Mouse (Mus musculus): ENCODE measurements around the gene Tns1. TPM values are rescaled to one million over a fixed set of nuclear protein-coding genes. Genes with fewer than 3 reads are reported as not detected.

The Tns1 gene
- polyA plus RNA-seq, 1 experiment from 2014 or later: 17.3 TPM

DNA sequence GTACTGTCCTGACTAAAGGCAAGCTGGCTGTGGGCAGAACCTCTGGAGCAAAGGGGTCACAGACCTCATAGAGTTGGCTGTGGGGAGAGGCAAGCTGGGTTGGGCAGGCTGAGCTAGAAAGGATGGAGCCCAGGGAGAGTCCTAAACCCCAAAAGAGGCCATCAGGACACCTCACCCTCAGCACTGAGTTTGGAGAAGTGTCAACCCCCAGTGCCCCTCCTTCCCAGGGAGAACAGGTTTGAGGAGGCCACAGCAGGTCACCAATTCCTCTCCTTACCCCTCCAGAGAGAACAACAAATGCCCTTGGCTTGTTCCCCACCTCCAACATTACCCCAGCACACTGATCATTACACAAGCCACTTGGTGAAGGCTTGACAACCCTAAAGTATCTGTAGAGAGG lies 90.0 kb downstream of the Tns1 start:
- Histone ChIP-seq H3K27ac (ENCODE audit: low read depth, low read length) (no peak overlapping the region), H3K27me3 (ENCODE audit: control insufficient read depth, insufficient read depth, low read length) (peaks cover 10% of the 10 kb centered on the region), H3K4me3 (ENCODE audit: low read depth, low read length) (no peak overlapping the region), H3K9me3 (ENCODE audit: control insufficient read depth, low read length) (no peaks in the 10 kb centered on the region), H3K4me1 (replicated peaks; ENCODE audit: control insufficient read depth, insufficient read depth, low read length) (peaks cover 11% of the 10 kb centered on the region), H3K4me2 (replicated peaks; ENCODE audit: low read depth, low read length) (no peak overlapping the region), H3K9ac (ENCODE audit: low read depth, low read length) (no peak overlapping the region), H3K36me3 (ENCODE audit: control insufficient read depth, insufficient read depth, low read length) (no peaks in the 10 kb centered on the region)
- no peak for DNase-seq (ENCODE audit: low spot score)
- ATAC-seq (ENCODE audit: low FRiP score): no peak

DNA sequence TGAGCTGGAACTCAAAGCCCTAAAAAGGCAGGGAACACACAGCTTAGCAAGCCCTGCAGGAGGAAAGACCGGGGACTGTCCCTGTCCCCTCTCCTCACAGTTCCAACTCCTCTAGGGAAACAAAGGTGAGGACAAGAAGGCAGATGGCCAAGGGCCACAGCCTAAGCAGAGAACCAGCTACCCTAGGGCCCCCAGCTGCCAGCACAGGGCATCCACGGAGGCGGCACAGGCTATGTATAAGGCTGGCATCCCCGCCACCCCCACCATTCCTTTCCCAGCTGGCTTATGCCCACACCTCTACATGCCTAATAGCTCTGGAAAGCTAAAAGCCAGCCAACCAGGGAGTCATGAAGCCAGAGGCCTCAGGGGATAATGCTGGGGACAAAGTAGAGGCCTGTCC lies 90.8 kb downstream of the Tns1 start:
- 96% methylated on average over 4 of the region's 4 CpGs for WGBS
- no peak for ATAC-seq (ENCODE audit: low FRiP score)

DNA sequence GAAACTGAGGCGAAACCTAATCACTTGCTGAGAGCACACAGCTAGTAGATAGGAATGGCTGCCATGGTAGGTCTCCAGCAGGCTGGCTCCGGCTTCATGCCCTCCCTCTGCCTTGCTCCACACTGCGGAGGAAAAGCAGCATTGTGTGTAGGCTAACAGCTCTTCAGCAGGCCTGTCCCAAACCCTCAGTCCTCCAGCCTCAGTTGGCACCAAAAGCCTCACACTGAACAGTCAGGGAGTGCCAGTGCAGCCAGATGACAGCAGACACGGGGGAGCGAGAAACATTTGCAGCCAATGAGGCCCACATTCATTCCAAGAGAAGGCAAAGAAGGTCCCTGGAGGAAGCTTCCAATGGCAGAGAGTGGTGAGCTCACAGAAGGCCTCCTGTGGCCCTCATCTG lies 91.3 kb downstream of the Tns1 start:
- no peaks in the 10 kb centered on the region for H3K9me3 ChIP-seq (ENCODE audit: control insufficient read depth, low read length)
- H3K9ac ChIP-seq (ENCODE audit: low read depth, low read length): no peak overlapping the region
- no peaks in the 10 kb centered on the region for H3K36me3 ChIP-seq (ENCODE audit: control insufficient read depth, insufficient read depth, low read length)
- no peak overlapping the region for H3K27ac ChIP-seq (ENCODE audit: low read depth, low read length)
- WGBS: 91% methylated on average over 5 of the region's 5 CpGs
- H3K4me3 ChIP-seq (ENCODE audit: low read depth, low read length): no peak overlapping the region
- peaks cover 10% of the 10 kb centered on the region for H3K27me3 ChIP-seq (ENCODE audit: control insufficient read depth, insufficient read depth, low read length)
- no peak overlapping the region for H3K4me2 ChIP-seq (replicated peaks; ENCODE audit: low read depth, low read length)
- ATAC-seq (ENCODE audit: low FRiP score) (no peak), DNase-seq (ENCODE audit: low spot score) (no peak)
- peaks cover 11% of the 10 kb centered on the region for H3K4me1 ChIP-seq (replicated peaks; ENCODE audit: control insufficient read depth, insufficient read depth, low read length)

More for the DNA sequence above, 90.8 kb downstream of the Tns1 start:
- no peaks in the 10 kb centered on the region for H3K9me3 ChIP-seq (ENCODE audit: control insufficient read depth, low read length)
- no peaks in the 10 kb centered on the region for H3K36me3 ChIP-seq (ENCODE audit: control insufficient read depth, insufficient read depth, low read length)
- H3K9ac ChIP-seq (ENCODE audit: low read depth, low read length): no peak overlapping the region
- peaks cover 11% of the 10 kb centered on the region for H3K4me1 ChIP-seq (replicated peaks; ENCODE audit: control insufficient read depth, insufficient read depth, low read length)
- no peak overlapping the region for H3K4me2 ChIP-seq (replicated peaks; ENCODE audit: low read depth, low read length)
- peaks cover 10% of the 10 kb centered on the region for H3K27me3 ChIP-seq (ENCODE audit: control insufficient read depth, insufficient read depth, low read length)
- no peak overlapping the region for H3K4me3 ChIP-seq (ENCODE audit: low read depth, low read length)
- no peak for DNase-seq (ENCODE audit: low spot score)
- H3K27ac ChIP-seq (ENCODE audit: low read depth, low read length): no peak overlapping the region

DNA sequence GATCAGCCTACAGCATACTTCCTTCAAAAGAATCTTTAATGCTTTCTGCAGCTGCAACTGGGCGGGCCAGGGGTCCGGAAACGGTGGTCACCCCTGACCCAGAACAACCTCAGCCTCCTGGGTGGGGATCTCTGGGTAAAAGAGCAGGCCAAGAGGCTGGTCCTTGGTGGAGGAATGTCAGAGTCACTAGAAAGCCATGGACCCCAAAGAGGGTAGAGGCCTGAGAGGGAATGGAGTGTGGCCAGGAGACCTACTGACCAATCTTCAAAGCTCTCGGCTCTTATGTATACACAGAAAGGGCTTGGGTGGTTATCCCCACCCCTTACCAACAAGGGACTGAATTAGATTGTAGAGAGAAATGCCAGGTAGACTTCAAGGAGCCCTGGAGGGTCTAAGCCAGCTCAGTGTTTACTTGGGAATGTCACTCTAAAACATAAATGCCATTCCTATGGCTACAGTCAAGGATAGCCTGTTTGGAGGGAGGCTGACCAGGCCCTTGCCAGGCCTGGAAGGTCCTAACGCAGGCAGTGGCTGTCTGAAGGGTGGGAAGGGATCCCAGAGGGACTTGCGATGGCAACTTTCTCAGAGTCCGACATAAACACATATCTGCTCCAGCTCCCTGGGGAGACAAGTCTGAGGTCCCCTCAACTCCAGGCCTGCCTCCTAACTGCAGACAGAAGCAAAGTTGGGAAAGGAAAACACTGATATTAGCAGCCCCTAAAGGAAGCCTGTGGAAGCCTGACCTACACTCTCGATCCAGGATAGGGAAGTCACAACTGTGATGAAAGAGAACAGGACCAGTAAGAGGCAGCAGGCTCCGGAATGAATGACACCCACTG lies 92.3 kb downstream of the Tns1 start:
- Histone ChIP-seq H3K27ac (ENCODE audit: low read depth, low read length) (no peak overlapping the region), H3K4me1 (replicated peaks; ENCODE audit: control insufficient read depth, insufficient read depth, low read length) (peaks cover 9% of the 10 kb centered on the region), H3K4me2 (replicated peaks; ENCODE audit: low read depth, low read length) (no peak overlapping the region), H3K27me3 (ENCODE audit: control insufficient read depth, insufficient read depth, low read length) (peaks cover 6% of the 10 kb centered on the region; the same call in 1 of the 2 replicates), H3K4me3 (ENCODE audit: low read depth, low read length) (no peak overlapping the region), H3K9ac (ENCODE audit: low read depth, low read length) (no peak overlapping the region), H3K36me3 (ENCODE audit: control insufficient read depth, insufficient read depth, low read length) (no peaks in the 10 kb centered on the region), H3K9me3 (ENCODE audit: control insufficient read depth, low read length) (no peaks in the 10 kb centered on the region)
- WGBS: 71% methylated on average over 9 of the region's 9 CpGs
- DNase-seq (ENCODE audit: low spot score): no peak
- ATAC-seq (ENCODE audit: low FRiP score): no peak

DNA sequence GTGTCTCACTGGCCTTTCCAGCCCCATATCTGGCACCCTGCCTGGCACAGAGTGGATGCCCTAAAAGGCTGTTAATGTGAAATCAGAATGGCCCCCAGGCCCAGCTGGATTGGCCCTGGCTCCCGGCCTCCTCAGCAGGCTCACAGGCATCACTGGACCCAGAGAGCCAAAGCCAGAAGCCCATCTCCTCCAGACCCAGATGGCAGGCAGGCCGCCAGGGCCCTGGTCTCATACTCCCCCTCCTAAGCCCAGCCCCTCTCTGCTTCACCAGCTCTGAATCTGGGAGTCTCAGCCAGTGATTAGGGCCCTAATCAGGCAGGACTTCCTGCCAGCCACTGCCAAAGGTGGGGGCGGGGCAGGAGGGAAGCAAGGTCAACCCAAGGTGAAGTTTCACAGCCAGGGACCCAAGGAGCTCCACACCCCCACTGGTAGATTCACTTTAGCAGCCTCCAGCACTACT lies 93.3 kb downstream of the Tns1 start:
- H3K27ac ChIP-seq (ENCODE audit: low read depth, low read length): peak overlapping the region; percentile 10; the same call in 1 of the 2 replicates
- ATAC-seq (ENCODE audit: low FRiP score): 0 out of 2 replicates have a peak, but pooled peaks have one; percentile 24

DNA sequence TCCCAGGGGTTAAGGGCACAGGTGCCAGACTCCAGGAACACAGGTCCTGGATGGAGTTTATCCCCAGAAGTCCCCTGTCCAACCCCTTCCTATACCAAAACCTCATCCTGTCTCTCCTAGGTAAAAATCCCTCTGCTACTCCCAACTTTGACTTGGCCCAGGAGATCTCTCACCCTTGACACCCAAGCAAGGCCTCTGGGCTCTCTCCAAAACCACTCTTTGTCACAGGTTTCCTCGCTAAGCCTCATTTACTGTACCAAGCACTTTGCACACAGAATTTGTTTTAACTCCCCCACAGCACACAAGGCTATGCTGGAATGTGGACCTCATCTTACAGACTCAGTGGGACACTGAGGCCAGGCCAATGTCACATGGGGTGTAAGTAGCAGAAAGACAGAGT lies 94.0 kb downstream of the Tns1 start:
- H3K9me3 ChIP-seq (ENCODE audit: control insufficient read depth, low read length): no peaks in the 10 kb centered on the region
- DNase-seq (ENCODE audit: low spot score) (no peak), ATAC-seq (ENCODE audit: low FRiP score) (no peak)
- H3K4me3 ChIP-seq (ENCODE audit: low read depth, low read length): no peak overlapping the region
- no peak overlapping the region for H3K27ac ChIP-seq (ENCODE audit: low read depth, low read length)
- 88% methylated on average over 1 of the region's 1 CpGs for WGBS
- H3K27me3 ChIP-seq (ENCODE audit: control insufficient read depth, insufficient read depth, low read length): no peaks in the 10 kb centered on the region
- H3K4me2 ChIP-seq (replicated peaks; ENCODE audit: low read depth, low read length): no peak overlapping the region
- peaks cover 5% of the 10 kb centered on the region for H3K4me1 ChIP-seq (replicated peaks; ENCODE audit: control insufficient read depth, insufficient read depth, low read length)
- H3K9ac ChIP-seq (ENCODE audit: low read depth, low read length): no peak overlapping the region
- no peaks in the 10 kb centered on the region for H3K36me3 ChIP-seq (ENCODE audit: control insufficient read depth, insufficient read depth, low read length)

More for the DNA sequence above, 93.3 kb downstream of the Tns1 start:
- H3K9ac ChIP-seq (ENCODE audit: low read depth, low read length): peak overlapping the region; percentile 29; the same call in 1 of the 2 replicates
- no peaks in the 10 kb centered on the region for H3K36me3 ChIP-seq (ENCODE audit: control insufficient read depth, insufficient read depth, low read length)
- no peak overlapping the region for H3K4me3 ChIP-seq (ENCODE audit: low read depth, low read length)
- H3K4me2 ChIP-seq (replicated peaks; ENCODE audit: low read depth, low read length): no peak overlapping the region
- H3K4me1 ChIP-seq (replicated peaks; ENCODE audit: control insufficient read depth, insufficient read depth, low read length): peaks cover 5% of the 10 kb centered on the region
- 38% methylated on average over 3 of the region's 3 CpGs for WGBS
- no peaks in the 10 kb centered on the region for H3K9me3 ChIP-seq (ENCODE audit: control insufficient read depth, low read length)
- H3K27me3 ChIP-seq (ENCODE audit: control insufficient read depth, insufficient read depth, low read length): no peaks in the 10 kb centered on the region
- no peak for DNase-seq (ENCODE audit: low spot score)

DNA sequence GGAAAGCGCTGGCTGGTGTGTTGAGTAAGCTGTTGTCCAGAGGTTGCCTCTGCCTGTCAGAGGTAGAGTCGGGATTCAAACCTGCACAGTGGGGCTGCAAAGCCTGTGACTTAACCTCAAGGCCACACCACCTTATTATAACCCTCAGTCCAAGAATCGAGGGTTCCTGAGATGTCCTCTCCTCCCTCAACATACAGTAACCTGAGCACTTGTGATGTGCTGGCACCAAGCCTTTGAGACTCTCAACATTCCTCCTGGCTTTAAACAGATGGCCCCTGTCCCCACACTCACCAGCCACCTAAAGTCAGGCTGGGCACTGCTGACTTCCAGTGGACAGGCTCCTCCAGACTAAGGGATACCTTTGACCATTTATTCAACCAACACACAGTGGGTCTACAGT lies 94.6 kb downstream of the Tns1 start:
- Histone ChIP-seq H3K4me3 (ENCODE audit: low read depth, low read length) (no peak overlapping the region), H3K36me3 (ENCODE audit: control insufficient read depth, insufficient read depth, low read length) (no peaks in the 10 kb centered on the region), H3K4me2 (replicated peaks; ENCODE audit: low read depth, low read length) (no peak overlapping the region), H3K4me1 (replicated peaks; ENCODE audit: control insufficient read depth, insufficient read depth, low read length) (peaks cover 5% of the 10 kb centered on the region), H3K9ac (ENCODE audit: low read depth, low read length) (no peak overlapping the region), H3K9me3 (ENCODE audit: control insufficient read depth, low read length) (no peaks in the 10 kb centered on the region), H3K27ac (ENCODE audit: low read depth, low read length) (no peak overlapping the region), H3K27me3 (ENCODE audit: control insufficient read depth, insufficient read depth, low read length) (no peaks in the 10 kb centered on the region)
- DNase-seq (ENCODE audit: low spot score) (no peak), ATAC-seq (ENCODE audit: low FRiP score) (no peak)
- WGBS: 92% methylated on average over 3 of the region's 3 CpGs

DNA sequence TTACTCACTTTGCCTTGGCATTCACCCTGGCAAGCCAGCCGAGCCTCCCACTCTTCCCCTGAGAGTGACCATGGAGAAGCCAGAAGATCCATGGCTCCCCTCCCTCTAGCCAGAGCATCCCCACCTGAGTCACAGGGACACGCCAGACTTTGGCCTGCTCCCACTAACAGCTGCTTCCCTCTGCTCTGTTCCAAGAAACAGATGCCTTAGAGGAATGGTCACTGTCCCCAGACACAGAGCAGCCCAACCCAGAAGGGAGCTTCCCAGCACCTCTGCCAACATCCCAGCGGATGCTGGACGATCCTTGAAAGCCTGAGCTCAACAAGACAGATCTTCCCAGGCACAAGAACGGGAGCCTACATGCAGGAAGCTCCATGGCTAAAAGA lies 95.4 kb downstream of the Tns1 start:
- Histone ChIP-seq H3K9me3 (ENCODE audit: control insufficient read depth, low read length) (no peaks in the 10 kb centered on the region), H3K4me2 (replicated peaks; ENCODE audit: low read depth, low read length) (no peak overlapping the region), H3K27ac (ENCODE audit: low read depth, low read length) (no peak overlapping the region), H3K9ac (ENCODE audit: low read depth, low read length) (no peak overlapping the region), H3K27me3 (ENCODE audit: control insufficient read depth, insufficient read depth, low read length) (no peaks in the 10 kb centered on the region), H3K4me1 (replicated peaks; ENCODE audit: control insufficient read depth, insufficient read depth, low read length) (peaks cover 5% of the 10 kb centered on the region), H3K36me3 (ENCODE audit: control insufficient read depth, insufficient read depth, low read length) (no peaks in the 10 kb centered on the region), H3K4me3 (ENCODE audit: low read depth, low read length) (no peak overlapping the region)
- DNase-seq (ENCODE audit: low spot score) (no peak), ATAC-seq (ENCODE audit: low FRiP score) (no peak)
- 87% methylated on average over 5 of the region's 5 CpGs for WGBS
